Mouse (Mus musculus): ENCODE measurements around the gene Tmem117. TPM values are rescaled to one million over a fixed set of nuclear protein-coding genes. Genes with fewer than 3 reads are reported as not detected.

The Tmem117 gene
- polyA plus RNA-seq, 1 experiment from 2014 or later: 0.84 TPM

DNA sequence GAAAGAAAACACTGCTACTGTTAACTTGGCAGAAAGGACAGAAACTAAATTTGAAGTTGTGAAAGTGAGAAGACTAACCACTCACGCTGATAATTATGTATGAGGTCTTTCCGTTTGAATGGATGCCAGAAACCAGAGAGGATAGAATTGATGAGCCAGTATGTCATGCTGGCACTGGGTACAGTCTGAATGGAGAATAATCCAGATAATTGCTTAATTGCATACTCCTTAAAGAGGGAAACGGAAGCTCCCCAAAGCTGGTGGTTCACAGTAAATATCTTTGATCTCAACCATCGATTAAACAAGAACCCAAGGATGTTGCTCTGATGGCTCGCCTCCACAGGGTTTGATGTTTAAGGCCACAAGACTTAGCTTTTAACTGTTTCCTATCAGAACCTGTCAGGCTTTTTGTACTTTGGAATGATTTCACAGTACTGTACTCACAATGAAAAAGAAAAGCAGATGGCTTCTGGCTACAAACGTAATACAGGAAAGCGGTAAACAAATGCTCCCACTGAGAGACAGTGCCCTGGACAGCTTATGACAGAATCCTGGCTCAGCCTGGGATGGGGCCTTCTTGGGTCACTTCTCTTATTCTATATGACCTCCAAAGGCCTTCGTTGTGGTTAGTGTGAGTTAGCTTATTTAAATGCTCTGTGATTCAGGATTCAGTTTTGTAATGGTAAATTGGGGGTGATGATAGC lies 376.2 kb downstream of the Tmem117 start:
- H3K4me3 ChIP-seq (ENCODE audit: low read depth, low read length): no peak overlapping the region
- no peaks in the 10 kb centered on the region for H3K36me3 ChIP-seq (ENCODE audit: control insufficient read depth, insufficient read depth, low read length)
- ATAC-seq (replicated peaks; ENCODE audit: low FRiP score) (no peak), DNase-seq (ENCODE audit: low spot score) (no peak)
- no peaks in the 10 kb centered on the region for H3K27me3 ChIP-seq (ENCODE audit: control insufficient read depth, insufficient read depth, low read length)
- H3K9ac ChIP-seq (ENCODE audit: low read length): no peak overlapping the region
- no peak overlapping the region for H3K4me2 ChIP-seq (ENCODE audit: low read depth, low read length, severe bottlenecking)
- 77% methylated on average over 8 of the region's 8 CpGs for WGBS
- H3K9me3 ChIP-seq (ENCODE audit: control insufficient read depth, low read length): no peaks in the 10 kb centered on the region
- no peaks in the 10 kb centered on the region for H3K4me1 ChIP-seq (replicated peaks; ENCODE audit: control insufficient read depth, insufficient read depth, low read length)
- no peak overlapping the region for H3K27ac ChIP-seq (ENCODE audit: low read depth, low read length)

- no peak for DNase-seq (ENCODE audit: low spot score)
- Histone ChIP-seq H3K4me3 (ENCODE audit: low read depth, low read length) (no peak overlapping the region), H3K27me3 (ENCODE audit: control insufficient read depth, insufficient read depth, low read length) (no peaks in the 10 kb centered on the region), H3K4me1 (replicated peaks; ENCODE audit: control insufficient read depth, insufficient read depth, low read length) (no peaks in the 10 kb centered on the region), H3K9ac (ENCODE audit: low read length) (no peak overlapping the region), H3K27ac (ENCODE audit: low read depth, low read length) (no peak overlapping the region), H3K4me2 (ENCODE audit: low read depth, low read length, severe bottlenecking) (no peak overlapping the region), H3K9me3 (ENCODE audit: control insufficient read depth, low read length) (no peaks in the 10 kb centered on the region), H3K36me3 (ENCODE audit: control insufficient read depth, insufficient read depth, low read length) (no peaks in the 10 kb centered on the region)
- 89% methylated on average over 7 of the region's 7 CpGs for whole genome bisulfite sequencing
- no peak for ATAC-seq (replicated peaks; ENCODE audit: low FRiP score)
Measured at GRCm38 (mm10) chr15:95022251-95022650, 393.2 kb downstream of the Tmem117 start.

GRCm38 (mm10) chr15:95024401-95024800 lies 395.4 kb downstream of the Tmem117 start:
- DNase-seq (ENCODE audit: low spot score) (no peak), ATAC-seq (replicated peaks; ENCODE audit: low FRiP score) (no peak)
- Histone ChIP-seq H3K27me3 (ENCODE audit: control insufficient read depth, insufficient read depth, low read length) (no peaks in the 10 kb centered on the region), H3K9me3 (ENCODE audit: control insufficient read depth, low read length) (no peaks in the 10 kb centered on the region), H3K4me2 (ENCODE audit: low read depth, low read length, severe bottlenecking) (no peak overlapping the region), H3K4me1 (replicated peaks; ENCODE audit: control insufficient read depth, insufficient read depth, low read length) (no peaks in the 10 kb centered on the region), H3K27ac (ENCODE audit: low read depth, low read length) (no peak overlapping the region), H3K9ac (ENCODE audit: low read length) (no peak overlapping the region), H3K36me3 (ENCODE audit: control insufficient read depth, insufficient read depth, low read length) (no peaks in the 10 kb centered on the region), H3K4me3 (ENCODE audit: low read depth, low read length) (no peak overlapping the region)
- 83% methylated on average over 6 of the region's 6 CpGs for WGBS

DNA sequence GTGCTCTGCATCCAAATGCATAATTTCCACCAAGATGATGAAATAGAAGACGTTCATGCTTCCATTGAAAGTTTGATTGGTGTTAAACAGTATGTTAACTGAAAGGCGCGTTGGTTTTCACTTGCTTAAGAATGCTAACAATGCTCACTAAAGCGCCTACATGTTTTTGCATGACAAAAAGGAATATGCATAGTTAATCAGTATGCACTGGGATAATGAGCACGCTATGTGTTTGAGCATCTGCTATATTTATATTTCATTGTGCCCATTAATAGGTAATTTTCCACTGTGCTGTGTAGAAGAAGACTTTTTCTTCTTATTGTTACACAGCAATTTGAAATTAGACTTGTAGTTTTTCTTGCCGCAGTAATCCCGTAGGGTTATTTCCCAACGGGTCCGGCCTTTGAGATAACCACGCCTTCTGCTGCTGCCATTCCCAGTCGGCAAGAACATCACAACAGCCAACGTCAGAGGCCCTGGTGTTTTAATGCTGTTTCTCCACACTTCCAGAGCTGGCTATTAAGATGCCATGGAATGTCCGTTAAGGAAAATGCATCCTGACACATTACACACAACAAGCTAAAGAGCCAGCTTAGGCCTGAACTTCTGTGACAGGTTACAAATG lies 399.9 kb downstream of the Tmem117 start:
- Histone ChIP-seq H3K4me2 (ENCODE audit: low read depth, low read length, severe bottlenecking) (0 out of 2 replicates have a peak overlapping the region, but pooled peaks have one; percentile 8), H3K9me3 (ENCODE audit: control insufficient read depth, low read length) (no peaks in the 10 kb centered on the region), H3K9ac (ENCODE audit: low read length) (no peak overlapping the region), H3K4me1 (replicated peaks; ENCODE audit: control insufficient read depth, insufficient read depth, low read length) (no peaks in the 10 kb centered on the region), H3K36me3 (ENCODE audit: control insufficient read depth, insufficient read depth, low read length) (no peaks in the 10 kb centered on the region), H3K4me3 (ENCODE audit: low read depth, low read length) (no peak overlapping the region), H3K27ac (ENCODE audit: low read depth, low read length) (no peak overlapping the region), H3K27me3 (ENCODE audit: control insufficient read depth, insufficient read depth, low read length) (no peaks in the 10 kb centered on the region)
- 63% methylated on average over 13 of the region's 13 CpGs for WGBS
- no peak for DNase-seq (ENCODE audit: low spot score)
- peak; percentile 44 for ATAC-seq (replicated peaks; ENCODE audit: low FRiP score)

- DNase-seq (ENCODE audit: low spot score) (no peak), ATAC-seq (replicated peaks; ENCODE audit: low FRiP score) (no peak)
- H3K4me2 ChIP-seq (ENCODE audit: low read depth, low read length, severe bottlenecking): no peak overlapping the region
- no peaks in the 10 kb centered on the region for H3K27me3 ChIP-seq (ENCODE audit: control insufficient read depth, insufficient read depth, low read length)
- H3K4me1 ChIP-seq (replicated peaks; ENCODE audit: control insufficient read depth, insufficient read depth, low read length): no peaks in the 10 kb centered on the region
- H3K4me3 ChIP-seq (ENCODE audit: low read depth, low read length): no peak overlapping the region
- no peak overlapping the region for H3K27ac ChIP-seq (ENCODE audit: low read depth, low read length)
- no peaks in the 10 kb centered on the region for H3K36me3 ChIP-seq (ENCODE audit: control insufficient read depth, insufficient read depth, low read length)
- no peaks in the 10 kb centered on the region for H3K9me3 ChIP-seq (ENCODE audit: control insufficient read depth, low read length)
- 62% methylated on average over 5 of the region's 5 CpGs for WGBS
- H3K9ac ChIP-seq (ENCODE audit: low read length): no peak overlapping the region
Measured at GRCm38 (mm10) chr15:95029487-95029875, 400.4 kb downstream of the Tmem117 start.

- H3K4me3 ChIP-seq (ENCODE audit: low read depth, low read length): no peak overlapping the region
- H3K9me3 ChIP-seq (ENCODE audit: control insufficient read depth, low read length): no peaks in the 10 kb centered on the region
- H3K27ac ChIP-seq (ENCODE audit: low read depth, low read length): no peak overlapping the region
- H3K9ac ChIP-seq (ENCODE audit: low read length): no peak overlapping the region
- no peak overlapping the region for H3K4me2 ChIP-seq (ENCODE audit: low read depth, low read length, severe bottlenecking)
- H3K36me3 ChIP-seq (ENCODE audit: control insufficient read depth, insufficient read depth, low read length): no peaks in the 10 kb centered on the region
- H3K27me3 ChIP-seq (ENCODE audit: control insufficient read depth, insufficient read depth, low read length): no peaks in the 10 kb centered on the region
- 90% methylated on average over 9 of the region's 9 CpGs for WGBS
- no peak for ATAC-seq (replicated peaks; ENCODE audit: low FRiP score)
- DNase-seq (ENCODE audit: low spot score): no peak
- no peaks in the 10 kb centered on the region for H3K4me1 ChIP-seq (replicated peaks; ENCODE audit: control insufficient read depth, insufficient read depth, low read length)
Measured at GRCm38 (mm10) chr15:95042437-95042836, 413.4 kb downstream of the Tmem117 start.

DNA sequence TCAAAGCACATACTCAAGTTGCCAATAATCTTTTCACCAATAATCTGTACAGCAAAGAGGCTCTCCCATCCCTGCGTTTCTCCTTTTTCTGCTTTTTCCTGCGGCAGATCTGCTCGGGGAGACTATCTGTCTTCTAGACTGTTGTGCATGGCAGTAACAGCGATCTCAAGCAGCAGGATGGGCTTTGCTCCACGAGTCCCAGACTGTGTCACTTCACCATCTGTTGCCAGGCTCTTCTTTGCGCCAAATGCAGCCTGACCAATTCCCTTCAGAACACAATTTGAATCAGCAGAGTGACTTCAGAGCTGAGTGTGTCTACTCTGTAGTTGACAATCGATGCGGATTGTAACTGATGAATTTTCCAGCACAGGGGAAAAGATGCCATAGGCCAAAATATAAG lies 415.0 kb downstream of the Tmem117 start:
- no peaks in the 10 kb centered on the region for H3K27me3 ChIP-seq (ENCODE audit: control insufficient read depth, insufficient read depth, low read length)
- H3K4me1 ChIP-seq (replicated peaks; ENCODE audit: control insufficient read depth, insufficient read depth, low read length): no peaks in the 10 kb centered on the region
- DNase-seq (ENCODE audit: low spot score) (no peak), ATAC-seq (replicated peaks; ENCODE audit: low FRiP score) (no peak)
- no peak overlapping the region for H3K4me3 ChIP-seq (ENCODE audit: low read depth, low read length)
- H3K27ac ChIP-seq (ENCODE audit: low read depth, low read length): no peak overlapping the region
- no peak overlapping the region for H3K9ac ChIP-seq (ENCODE audit: low read length)
- H3K4me2 ChIP-seq (ENCODE audit: low read depth, low read length, severe bottlenecking): no peak overlapping the region
- 88% methylated on average over 8 of the region's 8 CpGs for WGBS
- H3K9me3 ChIP-seq (ENCODE audit: control insufficient read depth, low read length): no peaks in the 10 kb centered on the region
- H3K36me3 ChIP-seq (ENCODE audit: control insufficient read depth, insufficient read depth, low read length): no peaks in the 10 kb centered on the region

GRCm38 (mm10) chr15:95047486-95047885 lies 418.5 kb downstream of the Tmem117 start:
- H3K27ac ChIP-seq (ENCODE audit: low read depth, low read length): no peak overlapping the region
- H3K4me3 ChIP-seq (ENCODE audit: low read depth, low read length): no peak overlapping the region
- H3K27me3 ChIP-seq (ENCODE audit: control insufficient read depth, insufficient read depth, low read length): no peaks in the 10 kb centered on the region
- no peak overlapping the region for H3K4me2 ChIP-seq (ENCODE audit: low read depth, low read length, severe bottlenecking)
- H3K4me1 ChIP-seq (replicated peaks; ENCODE audit: control insufficient read depth, insufficient read depth, low read length): no peaks in the 10 kb centered on the region
- H3K9me3 ChIP-seq (ENCODE audit: control insufficient read depth, low read length): no peaks in the 10 kb centered on the region
- no peak for ATAC-seq (replicated peaks; ENCODE audit: low FRiP score)
- no peaks in the 10 kb centered on the region for H3K36me3 ChIP-seq (ENCODE audit: control insufficient read depth, insufficient read depth, low read length)
- H3K9ac ChIP-seq (ENCODE audit: low read length): no peak overlapping the region
- no peak for DNase-seq (ENCODE audit: low spot score)
- 95% methylated on average over 2 of the region's 2 CpGs for WGBS
